Mouse (Mus musculus) inflammation-experienced regulatory T-cells, adult 6 months (primary cell): Measurements from ENCODE around the gene Rnaseh2a. TPM values are rescaled to one million over a fixed set of nuclear protein-coding genes. Genes with fewer than 3 reads are reported as not detected.
"Not testable (repeated sequence)": the region's sequence is repeated elsewhere in the genome, so short reads cannot be mapped to it uniquely, and the experiment has no call there.

Experiments
- ATAC-seq: one replicate; pipeline ENCODE4 v1.8.0; 2017
- polyA plus RNA-seq, 3 experiments: library from polyadenylated mRNA; unstranded; fragments of 100-300 nt; shearing (Covaris generic); gene quantifications; one replicate each; pipeline ENCODE4 v1.2.1; 2017

The Rnaseh2a gene
- polyA plus RNA-seq, 3 experiments from 2014 or later = 57.0 to 88.9 (median 72.8) TPM

DNA sequence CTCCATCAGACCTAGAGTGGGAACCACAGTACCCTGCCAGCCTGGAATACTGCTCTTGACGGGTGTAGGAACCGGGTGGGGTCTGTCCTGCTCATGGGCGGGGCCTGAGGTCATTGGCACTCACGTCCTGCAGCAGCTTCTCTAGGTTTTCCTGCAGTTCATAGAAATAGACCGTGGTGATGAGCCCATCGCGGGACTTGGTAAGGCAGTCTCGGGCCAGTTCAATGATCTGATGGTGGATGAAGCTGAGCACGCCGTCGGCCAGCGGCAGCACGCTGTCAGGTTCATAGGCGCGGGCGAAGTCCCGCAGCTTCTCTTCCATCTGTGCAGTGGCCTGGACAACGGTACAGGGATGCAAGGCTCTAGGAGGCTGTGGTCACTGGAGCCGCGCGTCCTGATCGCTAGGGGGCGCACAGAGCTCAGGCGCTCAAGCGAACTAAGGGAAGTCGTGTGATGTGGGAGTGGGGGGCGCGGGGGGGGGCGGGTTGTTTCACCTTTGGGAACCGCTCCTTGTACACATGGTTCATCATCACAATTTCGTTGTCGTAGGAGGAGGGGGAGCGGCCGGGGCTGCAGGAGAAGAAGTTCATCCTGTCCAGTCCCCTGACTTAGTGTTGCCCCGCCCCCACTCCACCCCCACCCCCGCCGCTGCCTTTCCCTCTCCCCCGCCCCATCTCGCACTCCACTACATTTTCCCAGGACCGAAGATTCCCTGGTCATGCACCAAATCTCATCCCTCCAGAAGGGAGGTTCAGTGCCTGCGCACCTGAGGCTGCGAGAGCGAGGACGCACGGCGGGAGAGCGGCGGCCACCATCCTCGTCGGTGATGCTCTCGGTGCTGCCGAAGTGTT is 40.9 kb downstream of the Rnaseh2a start:
- ATAC-seq = peak; percentile 46

DNA sequence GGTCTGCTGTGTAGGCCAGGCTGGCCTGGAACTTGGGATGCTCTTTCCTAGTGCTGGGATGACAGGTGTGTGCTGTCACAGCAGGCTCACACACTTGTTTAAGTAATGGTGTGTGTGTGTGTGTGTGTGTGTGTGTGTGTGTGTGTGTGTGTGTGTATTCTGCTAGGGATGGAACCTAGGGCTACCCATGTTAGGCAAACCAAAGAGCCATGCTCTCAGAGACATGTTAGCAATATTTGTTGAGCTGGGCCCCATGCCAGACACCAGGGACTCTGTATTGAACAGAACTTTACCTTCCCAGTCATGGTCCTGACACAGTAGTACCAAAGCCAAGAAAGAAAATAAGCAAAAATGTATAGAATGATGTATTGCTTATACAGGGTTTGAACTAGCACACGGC is 42.1 kb downstream of the Rnaseh2a start:
- no peak for ATAC-seq

DNA sequence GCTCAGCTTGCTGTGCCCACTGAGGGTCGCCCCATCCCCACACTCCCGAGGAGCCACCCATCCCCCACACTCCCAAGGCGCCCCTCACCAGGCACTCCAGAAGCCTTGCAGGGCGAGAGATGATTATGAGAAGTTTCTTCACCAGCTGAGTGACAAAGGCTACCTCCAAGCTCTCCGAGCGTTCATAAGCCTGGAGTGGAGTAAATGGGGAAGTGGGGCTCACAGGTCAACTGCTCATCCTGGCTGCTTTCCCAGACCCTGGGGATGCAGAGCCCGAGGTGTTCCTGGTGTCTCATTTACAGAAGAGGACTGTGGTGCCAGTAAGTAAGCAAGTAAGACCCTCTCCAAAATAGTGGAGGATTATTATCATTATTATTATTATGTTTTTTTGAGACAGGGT is 44.0 kb downstream of the Rnaseh2a start:
- no peak for ATAC-seq

DNA sequence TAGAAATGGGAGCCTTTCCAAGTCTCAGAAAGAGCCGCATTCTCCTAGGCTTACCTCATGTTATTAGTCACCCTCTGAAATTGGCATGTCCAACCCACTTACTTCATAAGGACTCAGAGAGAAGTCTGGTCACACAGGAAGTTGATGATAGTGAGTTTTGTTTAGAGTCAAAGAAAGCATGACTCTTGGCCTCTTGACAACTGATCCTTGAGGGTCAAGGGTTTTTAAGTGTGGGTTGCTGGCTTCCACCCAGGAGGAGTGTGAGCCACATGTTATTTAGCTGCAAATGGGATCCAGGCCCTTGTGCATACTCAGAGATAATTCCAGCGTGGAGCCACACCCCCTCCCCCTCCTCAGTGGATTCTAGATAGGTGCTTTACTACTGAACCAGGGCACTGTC is 48.0 kb downstream of the Rnaseh2a start:
- no peak for ATAC-seq

DNA sequence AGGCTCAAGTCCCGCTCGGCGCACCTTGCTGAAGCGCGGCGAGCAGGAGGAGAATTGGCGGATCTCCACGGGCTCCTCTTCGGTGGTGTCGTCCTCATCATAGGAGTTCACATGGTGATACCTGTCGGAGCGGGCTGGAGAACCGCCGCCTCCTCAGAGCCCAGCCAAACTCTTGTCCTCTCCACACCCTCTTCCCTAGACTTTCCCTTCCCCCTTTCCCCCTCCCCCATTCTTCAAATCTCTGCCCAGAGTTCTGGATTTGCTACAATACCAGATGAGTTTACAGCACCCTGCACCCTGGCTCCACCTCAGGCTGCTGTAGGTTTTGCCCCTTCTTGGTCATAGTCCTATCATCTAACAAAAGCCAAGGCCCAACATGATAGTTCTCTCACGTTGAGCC is 50.9 kb downstream of the Rnaseh2a start:
- no peak for ATAC-seq

DNA sequence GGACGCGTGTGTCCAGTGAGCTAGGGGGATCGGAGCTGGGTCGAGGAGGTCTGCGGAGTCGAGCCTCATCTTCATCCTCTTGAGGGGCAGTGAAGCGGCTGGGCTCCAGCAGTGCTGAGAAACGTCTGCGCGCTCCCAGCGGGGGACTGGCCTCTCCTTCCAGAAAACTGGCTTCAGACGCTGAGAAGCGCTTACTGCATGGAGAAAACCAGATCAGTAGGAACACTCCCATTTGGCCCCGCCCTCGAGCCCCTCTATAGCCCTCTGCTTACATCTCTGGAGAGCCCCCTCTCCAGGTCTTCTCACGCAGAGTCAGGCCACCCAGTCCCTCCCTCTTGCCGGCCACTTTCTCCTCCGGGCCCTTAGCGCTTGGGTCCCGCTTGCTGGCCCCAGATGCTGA is 51.8 kb downstream of the Rnaseh2a start:
- ATAC-seq = no peak

DNA sequence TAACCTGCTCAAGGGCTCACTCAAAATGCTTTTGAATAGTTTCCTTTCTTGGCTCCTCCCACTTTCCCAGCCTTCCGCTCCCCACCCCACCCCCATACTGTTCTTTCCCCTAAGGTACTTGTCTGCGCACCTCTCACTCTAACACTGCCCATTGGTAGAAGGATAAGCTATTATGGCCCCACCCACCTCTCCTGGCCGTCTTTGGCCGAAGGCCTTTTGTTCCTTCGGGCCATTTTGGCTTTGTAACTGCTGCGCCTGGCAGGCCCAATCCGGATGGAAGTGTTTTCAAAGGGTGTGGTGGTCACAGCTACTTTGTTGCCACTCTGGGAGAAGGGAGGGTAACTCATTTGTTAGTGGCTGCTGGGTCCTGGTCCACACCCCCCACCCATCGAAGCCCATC is 54.3 kb downstream of the Rnaseh2a start:
- no peak for ATAC-seq

DNA sequence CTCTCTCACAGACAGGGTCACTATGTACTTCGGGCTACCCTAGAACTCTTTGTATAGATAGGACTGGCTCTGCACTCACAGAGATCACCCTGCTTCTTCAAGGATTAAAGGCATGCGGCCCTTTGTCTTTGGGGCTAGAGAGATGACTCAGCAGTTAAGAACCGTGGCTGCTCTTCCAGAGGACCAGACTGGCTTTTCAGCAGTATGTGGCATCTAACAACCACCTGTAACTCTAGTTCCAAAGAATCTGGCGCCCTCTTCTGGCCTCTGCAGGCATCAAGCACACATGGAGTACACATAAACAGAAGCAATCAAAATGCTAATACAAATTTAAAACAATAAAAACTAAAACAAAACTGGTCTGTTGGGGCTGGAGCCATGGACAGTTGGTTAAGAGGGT is 55.6 kb downstream of the Rnaseh2a start:
- no peak for ATAC-seq

DNA sequence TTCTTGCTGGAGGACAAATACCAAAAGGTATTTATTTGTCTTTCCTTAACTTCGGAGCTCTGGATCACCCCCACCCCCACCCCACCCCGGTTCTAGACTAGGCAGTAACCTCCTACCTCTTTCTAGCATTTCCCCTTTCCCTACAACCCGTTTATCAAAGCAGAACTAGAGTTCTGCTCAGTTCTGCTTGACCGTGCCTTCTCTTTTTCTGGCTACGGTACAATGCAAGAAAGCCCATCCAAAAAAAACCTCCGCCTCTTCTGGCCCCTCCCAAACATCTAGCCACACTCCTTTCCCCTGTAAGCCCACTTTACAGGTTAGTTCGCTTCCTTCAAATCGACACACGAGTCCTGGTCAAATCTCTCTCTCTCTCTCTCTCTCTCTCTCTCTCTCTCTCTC is 56.1 kb downstream of the Rnaseh2a start:
- no peak for ATAC-seq

DNA sequence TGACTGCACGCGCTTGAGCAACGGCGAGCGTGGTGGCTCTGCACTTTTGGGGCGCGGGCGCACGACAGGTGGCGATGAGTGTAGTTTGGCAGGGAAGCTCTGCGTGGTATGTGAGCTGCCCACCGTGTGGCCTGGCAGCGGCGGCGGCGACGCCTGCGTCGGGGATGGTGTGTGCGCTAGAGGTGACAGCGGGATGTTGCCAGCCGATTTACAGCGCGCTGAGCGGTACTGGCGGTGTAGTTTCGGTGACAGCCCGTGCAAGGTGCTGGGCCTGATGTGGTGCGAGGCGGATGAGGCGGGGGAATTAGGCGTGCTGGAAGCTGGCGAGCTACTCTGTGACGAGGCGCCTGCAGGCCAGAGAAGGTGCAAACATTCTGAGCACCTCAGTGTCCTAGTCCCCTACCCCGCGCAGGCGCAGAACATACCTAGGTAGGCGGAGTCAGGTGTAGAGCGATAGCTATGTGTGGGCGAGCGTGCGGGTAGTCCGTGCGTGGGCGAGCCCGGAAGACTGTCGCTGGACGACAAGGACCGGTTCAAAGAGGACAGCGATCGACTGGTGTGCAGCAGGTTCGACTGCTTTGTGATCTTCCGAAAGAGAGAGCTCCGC is 56.6 kb downstream of the Rnaseh2a start:
- ATAC-seq = peak; percentile 66

DNA sequence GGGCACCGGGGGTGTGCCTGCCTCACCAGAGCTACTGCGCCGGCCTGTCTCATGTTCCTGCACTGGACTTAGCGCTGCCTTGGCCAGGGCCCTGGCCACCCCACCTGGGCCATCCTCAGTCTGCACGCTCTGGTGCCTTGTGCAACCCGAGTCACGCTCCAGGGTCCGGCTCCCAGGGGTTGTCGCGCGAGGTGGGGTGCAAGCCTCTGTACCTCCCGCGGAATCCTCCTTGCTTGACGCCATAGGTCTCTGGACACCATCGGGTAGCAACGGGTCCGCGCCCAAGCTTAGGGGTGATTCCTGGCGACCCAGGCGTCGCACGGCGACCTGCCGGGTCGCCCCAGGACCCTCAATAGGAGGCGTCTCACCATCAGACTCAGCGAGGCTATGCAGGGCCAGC is 57.2 kb downstream of the Rnaseh2a start:
- ATAC-seq = no peak

DNA sequence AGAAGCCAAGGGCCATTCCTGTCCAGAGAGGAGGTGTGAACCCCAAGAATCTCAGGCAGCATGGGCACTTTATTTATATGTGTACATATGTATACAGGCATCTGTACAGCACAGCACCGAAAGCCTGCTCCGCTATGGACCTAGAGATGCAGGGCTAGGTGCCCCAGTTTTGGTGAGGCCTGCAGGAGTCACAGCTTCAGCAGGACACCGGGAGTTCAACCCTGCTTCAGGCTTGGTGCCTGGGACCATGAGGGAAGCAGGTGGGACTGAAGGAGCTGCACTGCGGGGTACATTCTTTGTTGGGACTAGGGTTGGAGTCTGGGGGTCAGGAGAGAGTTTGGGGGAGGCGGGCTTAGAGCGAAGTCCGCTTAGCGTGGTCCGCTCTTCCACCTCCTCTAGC is 57.7 kb downstream of the Rnaseh2a start:
- no peak for ATAC-seq

DNA sequence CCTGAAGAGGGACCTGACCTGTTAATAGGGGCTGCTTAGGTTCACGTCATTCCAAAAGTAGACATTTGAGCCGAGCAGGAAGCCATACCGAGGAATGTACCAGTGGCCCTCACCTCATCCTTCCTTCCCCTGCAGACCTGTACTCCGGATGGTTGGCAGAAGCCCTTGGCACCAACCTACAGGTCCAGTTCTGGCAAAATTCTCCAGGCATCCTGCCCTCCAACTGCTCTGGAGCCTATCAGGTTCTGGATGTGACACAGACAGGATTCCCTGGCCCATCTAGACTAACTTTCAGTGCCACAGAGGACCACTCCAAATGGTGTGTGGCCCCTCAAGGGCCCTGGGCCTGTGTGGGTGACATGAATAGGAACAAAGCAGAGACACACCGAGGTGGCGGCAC is 59.0 kb downstream of the Rnaseh2a start:
- no peak for ATAC-seq

DNA sequence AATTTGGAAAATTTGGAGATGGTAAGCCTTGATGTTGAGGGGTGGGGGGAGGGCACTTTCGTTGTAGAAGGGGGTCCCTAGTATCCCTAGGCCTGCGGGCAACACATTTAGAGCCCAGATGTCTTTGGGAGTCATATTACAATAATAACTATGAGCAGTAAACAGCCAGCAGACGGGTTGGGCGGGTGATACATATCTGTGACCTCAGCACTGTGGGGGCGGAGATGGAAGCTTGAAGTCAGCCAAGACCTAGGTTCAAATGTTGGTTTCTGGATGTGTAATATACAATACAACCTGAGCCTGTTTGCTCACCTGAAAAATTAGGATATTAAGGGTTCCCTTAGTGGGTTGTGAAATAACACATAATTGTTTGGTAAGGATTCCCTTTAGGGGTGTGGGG is 59.6 kb downstream of the Rnaseh2a start:
- ATAC-seq = no peak

DNA sequence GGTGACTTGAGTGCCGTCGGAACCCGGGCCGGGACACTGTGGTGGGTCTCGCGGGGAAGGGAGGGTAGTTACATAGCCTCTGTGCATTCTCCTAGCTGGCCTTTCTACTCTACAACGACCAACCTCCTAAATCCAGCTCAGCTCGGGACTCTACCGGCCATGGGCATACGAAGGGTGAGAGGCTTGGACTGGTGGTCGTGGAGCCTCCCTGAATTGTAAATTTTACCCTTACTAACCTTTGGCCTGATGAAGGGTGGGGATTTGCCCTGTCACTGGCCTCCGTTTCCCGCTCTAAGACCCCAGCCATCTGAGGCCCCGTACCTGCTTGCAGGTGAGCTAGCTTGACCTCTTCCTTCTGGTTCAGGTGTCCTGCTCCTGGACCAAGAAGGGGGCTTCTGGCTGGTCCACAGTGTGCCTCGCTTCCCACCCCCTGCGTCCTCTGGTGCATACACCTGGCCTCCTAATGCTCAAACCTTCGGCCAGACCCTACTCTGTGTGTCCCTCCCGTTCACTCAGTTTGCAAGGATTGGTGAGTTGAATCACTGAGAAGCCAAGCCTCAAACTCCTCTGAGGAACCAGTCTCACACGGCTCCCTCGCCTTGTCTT is 60.3 kb downstream of the Rnaseh2a start:
- no peak for ATAC-seq

DNA sequence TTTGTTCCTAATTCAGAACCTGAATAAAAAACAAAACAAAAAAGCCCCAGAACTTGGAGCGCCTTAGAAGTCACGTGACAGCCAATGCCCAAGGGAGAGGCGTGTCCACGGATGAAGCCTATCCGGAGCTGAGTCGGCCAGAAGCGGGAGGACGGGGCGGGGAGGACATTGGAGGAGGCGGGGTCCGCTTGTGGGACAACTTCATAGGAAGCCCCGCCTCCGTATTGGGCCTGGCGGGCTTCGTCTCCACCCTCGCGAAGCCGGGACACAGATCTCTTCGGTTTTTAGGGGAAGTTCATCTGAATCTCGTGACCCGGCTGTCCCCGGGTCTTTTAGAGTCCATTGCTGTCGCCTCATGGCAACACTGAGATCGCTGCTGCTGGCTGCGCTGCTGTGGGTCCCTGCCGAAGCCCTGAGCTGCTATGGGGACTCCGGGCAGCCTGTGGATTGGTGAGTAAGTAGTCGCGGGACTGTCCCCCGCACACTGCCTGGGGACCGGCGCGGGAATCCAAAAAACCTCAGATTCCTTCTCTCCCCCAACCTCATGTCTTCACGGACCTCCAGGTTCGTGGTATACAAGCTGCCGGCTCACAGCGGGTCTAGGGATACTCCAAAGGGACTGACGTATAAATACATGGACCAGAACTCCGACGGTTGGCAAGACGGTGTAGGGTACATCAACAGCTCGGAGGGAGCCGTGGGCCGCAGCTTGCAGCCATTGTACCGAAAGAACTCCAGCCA is 61.0 kb downstream of the Rnaseh2a start, which contains the start of gene Dnase2a:
Gene Dnase2a (plus strand): TSS at position 140 of the 741 bp plus-strand sequence.
- peak; percentile 86 for ATAC-seq

DNA sequence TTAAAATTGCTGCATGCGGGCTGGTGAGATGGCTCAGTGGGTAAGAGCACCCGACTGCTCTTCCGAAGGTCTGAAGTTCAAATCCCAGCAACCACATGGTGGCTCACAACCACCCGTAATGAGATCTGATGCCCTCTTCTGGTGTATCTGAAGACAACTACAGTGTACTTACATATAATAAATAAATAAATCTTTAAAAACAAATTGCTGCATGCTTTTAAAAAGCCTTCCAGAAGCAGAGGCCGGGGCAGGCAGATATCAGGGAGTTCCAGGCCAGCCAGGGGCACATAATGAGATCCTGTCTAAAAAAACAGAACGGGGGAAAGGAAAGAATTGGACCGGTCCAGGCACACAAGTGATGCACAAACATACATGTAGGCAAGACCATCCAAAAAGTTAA is 61.6 kb downstream of the Rnaseh2a start:
- ATAC-seq = not testable (repeated sequence)

DNA sequence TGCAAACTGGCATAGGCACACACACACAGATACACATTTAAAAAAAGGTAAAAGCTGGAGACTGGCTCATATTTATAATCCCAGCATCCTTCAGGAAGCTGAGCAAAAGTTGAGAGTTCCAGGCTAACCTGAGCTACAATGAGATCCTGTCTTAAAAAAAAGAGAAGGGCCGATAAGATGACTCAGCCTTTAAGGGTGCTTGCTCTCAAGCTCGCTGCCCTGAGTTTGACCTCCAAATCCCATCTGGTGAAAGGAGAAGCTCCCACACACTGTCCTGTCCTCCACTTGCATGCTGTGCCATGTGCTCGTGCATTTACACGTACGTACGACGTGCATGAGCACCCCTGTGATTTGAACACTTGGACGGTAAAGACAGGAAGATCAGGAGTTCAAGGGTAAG is 62.1 kb downstream of the Rnaseh2a start:
- ATAC-seq = no peak

DNA sequence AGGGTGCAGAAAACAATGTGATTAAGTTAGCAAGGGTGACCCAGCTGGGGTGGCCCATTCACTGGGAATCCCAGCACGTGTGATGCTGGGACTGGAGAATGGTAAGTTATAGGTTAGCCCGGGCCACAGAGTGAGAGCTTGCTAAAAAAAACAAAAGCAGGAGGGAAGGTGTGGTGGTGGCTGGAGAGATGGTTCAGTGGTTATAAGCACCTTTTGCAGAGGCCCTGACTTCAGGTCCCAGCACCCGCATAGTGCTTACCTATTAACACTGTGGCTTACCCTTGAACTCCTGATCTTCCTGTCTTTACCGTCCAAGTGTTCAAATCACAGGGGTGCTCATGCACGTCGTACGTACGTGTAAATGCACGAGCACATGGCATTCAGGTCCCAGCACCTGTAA is 62.5 kb downstream of the Rnaseh2a start:
- no peak for ATAC-seq
